Mouse (Mus musculus): ENCODE measurements around the gene Tyro3. TPM values are rescaled to one million over a fixed set of nuclear protein-coding genes. Genes with fewer than 3 reads are reported as not detected.

Tyro3 gene
- polyA plus RNA-seq, 1 experiment = 38.4 TPM

- Histone ChIP-seq H3K36me3 (ENCODE audit: control insufficient read depth, insufficient read depth, low read length, poor library complexity, severe bottlenecking) (no peaks in the 10 kb centered on the region), H3K4me3 (ENCODE audit: low read depth, low read length) (no peak overlapping the region), H3K9me3 (replicated peaks; ENCODE audit: control insufficient read depth, insufficient read depth, low read length, poor library complexity, severe bottlenecking) (no peaks in the 10 kb centered on the region), H3K27me3 (ENCODE audit: control insufficient read depth, insufficient read depth, low read length, poor library complexity, severe bottlenecking) (no peaks in the 10 kb centered on the region), H3K27ac (ENCODE audit: insufficient read depth, low read length) (peak overlapping the region; percentile 96), H3K4me1 (ENCODE audit: control insufficient read depth, insufficient read depth, low read length) (peaks cover 3% of the 10 kb centered on the region), H3K9ac (ENCODE audit: low read depth, poor library complexity, severe bottlenecking) (peak overlapping the region; percentile 43; the same call in 1 of the 2 replicates)
- peak; percentile 94 for TF ChIP-seq EP300 (IDR thresholded peaks at IDR 0.05; ENCODE audit: insufficient read depth, low read depth, low read length)
- no peak for TF ChIP-seq CTCF (IDR thresholded peaks at IDR 0.05; ENCODE audit: low read depth, low read length)
Measured at GRCm38 (mm10) chr2:119857341-119857740, 59.8 kb downstream of the Tyro3 start.

- Histone ChIP-seq H3K9ac (ENCODE audit: low read depth, poor library complexity, severe bottlenecking) (no peak overlapping the region), H3K4me1 (ENCODE audit: control insufficient read depth, insufficient read depth, low read length) (peaks cover 3% of the 10 kb centered on the region), H3K9me3 (replicated peaks; ENCODE audit: control insufficient read depth, insufficient read depth, low read length, poor library complexity, severe bottlenecking) (no peaks in the 10 kb centered on the region), H3K36me3 (ENCODE audit: control insufficient read depth, insufficient read depth, low read length, poor library complexity, severe bottlenecking) (no peaks in the 10 kb centered on the region), H3K4me3 (ENCODE audit: low read depth, low read length) (no peak overlapping the region), H3K27ac (ENCODE audit: insufficient read depth, low read length) (no peak overlapping the region), H3K27me3 (ENCODE audit: control insufficient read depth, insufficient read depth, low read length, poor library complexity, severe bottlenecking) (peaks cover 1% of the 10 kb centered on the region; the same call in 1 of the 2 replicates)
- TF ChIP-seq EP300 (IDR thresholded peaks at IDR 0.05; ENCODE audit: insufficient read depth, low read depth, low read length) (no peak), POLR2A (IDR thresholded peaks at IDR 0.05; ENCODE audit: insufficient read depth, low read length) (no peak), CTCF (IDR thresholded peaks at IDR 0.05; ENCODE audit: low read depth, low read length) (no peak)
Measured at GRCm38 (mm10) chr2:119864484-119864883, 67.0 kb downstream of the Tyro3 start.

Other genes with a start within 250 kb of the Tyro3 start
- gene Nusap1, start 179.4 kb upstream of the Tyro3 start, polyA plus RNA-seq (2011; ENCODE audit: insufficient read depth, insufficient read length, low read depth, missing spikeins) = 185 and 189 TPM in 2 replicates
- gene Oip5, start 179.3 kb upstream of the Tyro3 start, polyA plus RNA-seq (2011; ENCODE audit: insufficient read depth, insufficient read length, low read depth, missing spikeins) = 45.3 and 53.0 TPM in 2 replicates
- 56.0 and 59.3 TPM in 2 replicates for gene Ndufaf1, start 134.9 kb upstream of the Tyro3 start, polyA plus RNA-seq (2011; ENCODE audit: insufficient read depth, insufficient read length, low read depth, missing spikeins)
- 34.9 and 47.3 TPM in 2 replicates for gene Rtf1, start 122.7 kb upstream of the Tyro3 start, polyA plus RNA-seq (2011; ENCODE audit: insufficient read depth, insufficient read length, low read depth, missing spikeins)
- gene Itpka, start 55.4 kb upstream of the Tyro3 start, polyA plus RNA-seq (2011; ENCODE audit: insufficient read depth, insufficient read length, low read depth, missing spikeins) = 1.6 and 1.7 TPM in 2 replicates
- 1.1 and 1.6 TPM in 2 replicates for gene Ltk, start 37.3 kb upstream of the Tyro3 start, polyA plus RNA-seq (2011; ENCODE audit: insufficient read depth, insufficient read length, low read depth, missing spikeins)
- gene Rpap1, start 10.2 kb upstream of the Tyro3 start, polyA plus RNA-seq (2011; ENCODE audit: insufficient read depth, insufficient read length, low read depth, missing spikeins) = 42.6 and 43.3 TPM in 2 replicates
- 137 and 147 TPM in 2 replicates for gene Mga, start 99.5 kb downstream of the Tyro3 start, polyA plus RNA-seq (2011; ENCODE audit: insufficient read depth, insufficient read length, low read depth, missing spikeins)
- 9.2 and 13.4 TPM in 2 replicates for gene Mapkbp1, start 175.0 kb downstream of the Tyro3 start, polyA plus RNA-seq (2011; ENCODE audit: insufficient read depth, insufficient read length, low read depth, missing spikeins)
- gene Jmjd7, start 229.8 kb downstream of the Tyro3 start, polyA plus RNA-seq (2011; ENCODE audit: insufficient read depth, insufficient read length, low read depth, missing spikeins) = 16.2 and 18.2 TPM in 2 replicates
- 3.5 and 4.2 TPM in 2 replicates for gene Gm28042, start 229.8 kb downstream of the Tyro3 start, polyA plus RNA-seq (2011; ENCODE audit: insufficient read depth, insufficient read length, low read depth, missing spikeins)
- gene Pla2g4b, start 235.7 kb downstream of the Tyro3 start, polyA plus RNA-seq (2011; ENCODE audit: insufficient read depth, insufficient read length, low read depth, missing spikeins) = 5.6 and 8.3 TPM in 2 replicates